Mouse (Mus musculus) limb, embryonic 13.5 days (tissue): ENCODE measurements at regions not wholly inside any gene's neighbourhood (a gene's known extent, or its start where the extent isn't known, plus 50 kb on each side); places are given as distances from the start of the nearest gene placed in this dataset.
"Not testable (repeated sequence)": the region's sequence is repeated elsewhere in the genome, so short reads cannot be mapped to it uniquely, and the experiment has no call there.

Experiments
- ATAC-seq: fragments of 200-750 bp; cut with Nextera tagmentation; 2 replicates; pipeline ENCODE4 v1.8.0; 2017; ENCODE audit warnings: low read depth, moderate number of reproducible peaks, moderate TSS enrichment; ENCODE audit not compliant: low FRiP score
- H3K27ac ChIP-seq: fragments of 300-500 bp; sonication (generic); 2 replicates; pipeline ENCODE4 v1.5.1; 2015; ENCODE audit warnings: inconsistent platforms, mild to moderate bottlenecking, moderate library complexity
- H3K27me3 ChIP-seq: fragments of 300-500 bp; sonication (generic); 2 replicates; pipeline ENCODE4 v1.6.1; 2015; ENCODE audit warnings: mild to moderate bottlenecking, inconsistent platforms
- H3K36me3 ChIP-seq: fragments of 300-500 bp; sonication (generic); 2 replicates; pipeline ENCODE4 v1.6.1; 2015; ENCODE audit warnings: inconsistent platforms, mild to moderate bottlenecking, moderate library complexity
- H3K4me1 ChIP-seq: fragments of 300-500 bp; sonication (generic); 2 replicates; pipeline ENCODE4 v1.6.1; 2015; ENCODE audit warnings: inconsistent platforms
- H3K4me2 ChIP-seq: fragments of 300-500 bp; sonication (generic); replicated peaks from 2 replicates; pipeline ENCODE4 v1.6.1; 2015; ENCODE audit warnings: inconsistent platforms, mild to moderate bottlenecking, moderate library complexity
- H3K4me3 ChIP-seq: fragments of 300-500 bp; sonication (generic); 2 replicates; pipeline ENCODE4 v1.5.1; 2015; ENCODE audit warnings: moderate library complexity, mild to moderate bottlenecking, inconsistent platforms
- H3K9ac ChIP-seq: fragments of 300-500 bp; sonication (generic); 2 replicates; pipeline ENCODE4 v1.6.1; 2015; ENCODE audit warnings: mild to moderate bottlenecking, inconsistent platforms
- H3K9me3 ChIP-seq: fragments of 300-500 bp; sonication (generic); 2 replicates; pipeline ENCODE4 v1.6.1; 2016; ENCODE audit warnings: inconsistent platforms
- WGBS: fragments of 180-500 bp; shearing (Covaris S2); methylation state at CpG from one replicate; pipeline ENCODE4 v1.1.7; 2015; 5-methylcytosine and 5-hydroxymethylcytosine counted together

GRCm38 (mm10) chr16:50023885-50024284, 223.6 kb downstream of the Cd47 start:
- peaks cover 15% of the 10 kb centered on the region for H3K4me1 ChIP-seq
- no peaks in the 10 kb centered on the region for H3K36me3 ChIP-seq
- ATAC-seq: no peak
- no peaks in the 10 kb centered on the region for H3K27me3 ChIP-seq
- 90% methylated on average over 1 of the region's 1 CpGs for WGBS
- no peak overlapping the region for H3K4me3 ChIP-seq
- no peak overlapping the region for H3K27ac ChIP-seq
- H3K9ac ChIP-seq: no peak overlapping the region
- H3K9me3 ChIP-seq: 0 out of 2 replicates have a peak, but pooled peaks cover 4% of the 10 kb centered on the region
- no peak overlapping the region for H3K4me2 ChIP-seq

GRCm38 (mm10) chr16:50026100-50026884, 226.0 kb downstream of the Cd47 start:
- no peak for ATAC-seq
- Histone ChIP-seq H3K9me3 (0 out of 2 replicates have a peak, but pooled peaks cover 4% of the 10 kb centered on the region), H3K4me2 (no peak overlapping the region), H3K27me3 (no peaks in the 10 kb centered on the region), H3K27ac (no peak overlapping the region), H3K36me3 (no peaks in the 10 kb centered on the region), H3K9ac (no peak overlapping the region), H3K4me3 (no peak overlapping the region), H3K4me1 (peaks cover 15% of the 10 kb centered on the region)
- 6% methylated on average over 3 of the region's 3 CpGs for WGBS

GRCm38 (mm10) chr16:50027189-50027588, 226.9 kb downstream of the Cd47 start:
- H3K27me3 ChIP-seq: no peaks in the 10 kb centered on the region
- no peak for ATAC-seq
- WGBS: 15% methylated on average over 2 of the region's 2 CpGs
- H3K4me3 ChIP-seq: no peak overlapping the region
- H3K27ac ChIP-seq: no peak overlapping the region
- no peaks in the 10 kb centered on the region for H3K36me3 ChIP-seq
- H3K4me1 ChIP-seq: peaks cover 15% of the 10 kb centered on the region
- H3K9ac ChIP-seq: no peak overlapping the region
- H3K9me3 ChIP-seq: 0 out of 2 replicates have a peak, but pooled peaks cover 4% of the 10 kb centered on the region
- no peak overlapping the region for H3K4me2 ChIP-seq

GRCm38 (mm10) chr16:50029711-50030110, 229.4 kb downstream of the Cd47 start:
- Histone ChIP-seq H3K9me3 (no peaks in the 10 kb centered on the region), H3K9ac (no peak overlapping the region), H3K27me3 (no peaks in the 10 kb centered on the region), H3K4me2 (no peak overlapping the region), H3K4me3 (no peak overlapping the region), H3K36me3 (no peaks in the 10 kb centered on the region), H3K27ac (no peak overlapping the region), H3K4me1 (peaks cover 15% of the 10 kb centered on the region)
- no peak for ATAC-seq
- 83% methylated on average over 1 of the region's 1 CpGs for WGBS

DNA sequence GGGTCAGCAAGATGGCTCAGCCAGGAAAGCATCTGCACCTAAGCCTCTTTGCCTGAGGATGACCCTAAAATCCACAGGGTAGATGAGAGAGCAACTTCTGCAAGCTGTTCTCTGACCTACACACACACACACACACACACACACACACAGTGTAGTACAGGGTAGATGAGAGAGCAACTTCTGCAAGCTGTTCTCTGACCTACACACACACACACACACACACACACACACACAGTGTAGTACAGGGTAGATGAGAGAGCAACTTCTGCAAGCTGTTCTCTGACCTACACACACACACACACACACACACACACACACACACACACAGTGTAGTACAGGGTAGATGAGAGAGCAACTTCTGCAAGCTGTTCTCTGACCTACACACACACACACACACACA, 230.0 kb downstream of the Cd47 start:
- not testable (repeated sequence) for H3K9ac ChIP-seq, H3K27me3 ChIP-seq, H3K27ac ChIP-seq, H3K36me3 ChIP-seq, H3K4me3 ChIP-seq, H3K9me3 ChIP-seq, H3K4me2 ChIP-seq
- H3K4me1 ChIP-seq: peaks cover 15% of the 10 kb centered on the region
- peak; percentile 31; the same call in 1 of the 2 replicates for ATAC-seq

- no peaks in the 10 kb centered on the region for H3K36me3 ChIP-seq
- H3K9me3 ChIP-seq: no peaks in the 10 kb centered on the region
- no peaks in the 10 kb centered on the region for H3K27me3 ChIP-seq
- H3K4me3 ChIP-seq: no peak overlapping the region
- 18% methylated on average over 2 of the region's 2 CpGs for WGBS
- 0 out of 2 replicates have a peak overlapping the region, but pooled peaks have one; percentile 1 for H3K27ac ChIP-seq
- H3K9ac ChIP-seq: no peak overlapping the region
- peaks cover 15% of the 10 kb centered on the region for H3K4me1 ChIP-seq
- ATAC-seq: peak; percentile 38; the same call in 1 of the 2 replicates
- no peak overlapping the region for H3K4me2 ChIP-seq
Measured at GRCm38 (mm10) chr16:50030905-50031369, 230.6 kb downstream of the Cd47 start.

- H3K4me3 ChIP-seq: no peak overlapping the region
- no peak for ATAC-seq
- no peaks in the 10 kb centered on the region for H3K9me3 ChIP-seq
- no peaks in the 10 kb centered on the region for H3K36me3 ChIP-seq
- no peaks in the 10 kb centered on the region for H3K27me3 ChIP-seq
- H3K27ac ChIP-seq: no peak overlapping the region
- no peak overlapping the region for H3K9ac ChIP-seq
- no peaks in the 10 kb centered on the region for H3K4me1 ChIP-seq
- H3K4me2 ChIP-seq: no peak overlapping the region
- 75% methylated on average over 2 of the region's 2 CpGs for WGBS
Measured at GRCm38 (mm10) chr16:50032798-50033197, 232.5 kb downstream of the Cd47 start.

DNA sequence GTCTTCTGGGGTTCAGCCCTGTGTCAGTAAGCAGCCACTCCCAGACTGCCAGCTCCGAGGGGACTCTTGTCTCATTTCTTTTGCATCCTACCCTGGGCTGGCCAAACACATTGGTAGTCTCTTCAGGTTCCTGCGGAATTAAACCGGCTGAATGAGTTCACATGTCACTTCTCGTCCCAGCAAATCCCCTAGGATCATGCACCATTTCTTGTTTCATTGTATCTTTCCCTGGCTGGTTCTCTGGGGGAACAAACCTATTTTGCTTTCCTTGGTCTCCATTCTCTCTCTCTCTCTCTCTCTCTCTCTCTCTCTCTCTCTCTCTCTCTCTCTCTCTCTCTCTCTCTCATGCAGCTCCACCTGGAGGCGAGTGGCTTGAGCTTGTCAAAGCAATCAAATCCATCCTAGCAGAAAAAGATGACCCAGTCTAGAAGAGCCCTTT, 236.0 kb downstream of the Cd47 start:
- no peak for ATAC-seq
- H3K9ac ChIP-seq: no peak overlapping the region
- no peaks in the 10 kb centered on the region for H3K36me3 ChIP-seq
- no peaks in the 10 kb centered on the region for H3K4me1 ChIP-seq
- no peak overlapping the region for H3K4me2 ChIP-seq
- H3K4me3 ChIP-seq: no peak overlapping the region
- no peaks in the 10 kb centered on the region for H3K9me3 ChIP-seq
- H3K27me3 ChIP-seq: no peaks in the 10 kb centered on the region
- no peak overlapping the region for H3K27ac ChIP-seq
- WGBS: 53% methylated on average over 5 of the region's 5 CpGs

DNA sequence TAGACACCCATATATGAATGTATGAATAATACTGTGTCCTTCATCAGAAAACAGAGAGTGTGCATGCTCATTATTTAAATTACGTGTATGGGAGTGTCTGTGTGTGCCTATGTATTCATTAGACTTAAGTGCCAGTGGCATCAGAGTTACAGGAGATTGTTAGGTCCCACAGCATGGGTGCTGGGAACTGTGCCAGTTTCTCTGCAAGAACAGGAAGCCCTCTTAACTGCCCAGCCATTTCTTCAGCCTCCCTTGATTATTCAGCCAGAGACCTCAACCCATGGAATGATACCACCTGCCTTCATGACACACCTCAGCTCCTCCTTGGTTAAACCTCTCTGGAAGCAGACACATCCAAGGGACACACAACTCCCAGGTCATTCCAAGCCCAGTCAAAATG, 243.8 kb downstream of the Cd47 start:
- Histone ChIP-seq H3K36me3 (no peaks in the 10 kb centered on the region), H3K27me3 (0 out of 2 replicates have a peak, but pooled peaks cover 3% of the 10 kb centered on the region), H3K4me1 (no peaks in the 10 kb centered on the region; the same call in 1 of the 2 replicates), H3K9ac (no peak overlapping the region), H3K9me3 (no peaks in the 10 kb centered on the region), H3K4me2 (no peak overlapping the region), H3K27ac (no peak overlapping the region), H3K4me3 (no peak overlapping the region)
- ATAC-seq: no peak
- WGBS: 82% methylated on average over 1 of the region's 1 CpGs

- 14% methylated on average over 32 of the region's 32 CpGs for WGBS
- no peak overlapping the region for H3K9ac ChIP-seq
Measured at GRCm38 (mm10) chr16:50045552-50046547, 245.5 kb downstream of the Cd47 start.

DNA sequence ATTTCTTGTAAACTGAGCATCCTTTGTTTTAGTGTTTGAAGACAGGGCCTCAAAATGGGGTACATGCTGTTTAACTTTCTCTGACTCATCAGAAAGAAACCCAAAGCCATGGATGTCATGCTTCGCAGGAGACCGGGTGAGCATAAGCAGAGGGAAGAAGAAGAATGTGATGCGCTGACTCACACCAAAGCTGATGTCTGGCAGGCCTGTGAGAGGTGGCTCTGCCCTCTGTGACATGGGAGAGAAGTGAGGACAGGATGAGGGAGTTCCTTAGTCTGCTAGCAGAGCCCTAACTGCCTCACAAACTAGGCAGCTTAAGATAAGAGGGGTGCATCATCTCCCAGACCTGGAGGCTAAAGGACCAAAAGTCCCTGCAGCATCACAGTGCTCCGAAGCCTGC, 263.2 kb downstream of the Cd47 start:
- Histone ChIP-seq H3K36me3 (no peaks in the 10 kb centered on the region), H3K9ac (no peak overlapping the region), H3K4me1 (no peaks in the 10 kb centered on the region), H3K9me3 (no peaks in the 10 kb centered on the region), H3K4me2 (no peak overlapping the region), H3K27me3 (no peaks in the 10 kb centered on the region), H3K27ac (no peak overlapping the region), H3K4me3 (no peak overlapping the region)
- WGBS: 88% methylated on average over 4 of the region's 4 CpGs
- ATAC-seq: no peak

More at GRCm38 (mm10) chr16:50045552-50046547, 245.5 kb downstream of the Cd47 start:
- no peaks in the 10 kb centered on the region; the same call in 1 of the 2 replicates for H3K4me1 ChIP-seq
- peak overlapping the region; percentile 65 for H3K4me2 ChIP-seq
- 0 out of 2 replicates have a peak, but pooled peaks cover 3% of the 10 kb centered on the region for H3K27me3 ChIP-seq
- no peak overlapping the region for H3K27ac ChIP-seq
- no peaks in the 10 kb centered on the region for H3K36me3 ChIP-seq
- ATAC-seq: peak; percentile 75
- peak overlapping the region; percentile 41 for H3K4me3 ChIP-seq
- H3K9me3 ChIP-seq: no peaks in the 10 kb centered on the region
